23 mouse cellular contexts compared by ENCODE assay signal in genomic region chr1:105083551-105084103, GRCm38 (mm10).
A peak's percentile ranks its signal among the peaks of the same experiment; 100 is the strongest.
DNase-seq lines count a peak whose midpoint lies in the region; ATAC-seq and TF ChIP-seq lines count a peak whose summit lies in the region.
"Had no signal": no experiment of that assay in that cellular context is flagged by ENCODE, and none has a peak within 500 bp of the region (broad histone marks: within the 10 kb centered on the region; RNA-seq: fewer than 3 reads in every experiment).

No protein-coding gene starts in this region.

- no peak for TF ChIP-seq CTCF in kidney, adult 2 months (conservative IDR thresholded peaks at IDR 0.05; ENCODE audit: insufficient read depth, insufficient read length, low read depth, low read length)

- ATAC-seq in forebrain, embryonic 15.5 days (replicated peaks): no peak
- ATAC-seq: CD4-positive, CD25-positive, alpha-beta regulatory T cell, adult 4 months; intestine, postnatal 0 days had no signal

- H3K27me3 ChIP-seq in kidney, adult 2 months (replicated peaks; ENCODE audit: control insufficient read depth, insufficient read depth, low read length): no peaks in the 10 kb centered on the region
- H3K27me3 ChIP-seq in forebrain, embryonic 15.5 days: no peaks in the 10 kb centered on the region
- H3K27me3 ChIP-seq: limb, embryonic 15.5 days; megakaryocyte, embryonic 14.5 days had no signal

- no peak overlapping the region for H3K4me2 ChIP-seq in forebrain, embryonic 15.5 days (replicated peaks)
- H3K4me2 ChIP-seq: limb, embryonic 15.5 days; lung, embryonic 14.5 days had no signal

- 79% methylated on average over 6 of the region's 6 CpGs for WGBS in kidney, adult 2 months
- 52% methylated on average over 6 of the region's 6 CpGs for WGBS in forebrain, embryonic 15.5 days

- no peak for TF ChIP-seq POLR2A in kidney, adult 2 months (IDR thresholded peaks at IDR 0.05; ENCODE audit: low read depth, low read length)

- H3K27ac ChIP-seq in kidney, adult 2 months (ENCODE audit: insufficient read depth, low read depth, low read length): peak overlapping the region; percentile 59; the same call in 1 of the 2 replicates
- H3K27ac ChIP-seq in forebrain, embryonic 15.5 days (replicated peaks): no peak overlapping the region
- H3K27ac ChIP-seq: heart, embryonic 10.5 days; hindbrain, embryonic 10.5 days; limb, embryonic 15.5 days; liver, embryonic 14.5 days had no signal

- no peaks in the 10 kb centered on the region for H3K36me3 ChIP-seq in kidney, adult 2 months (ENCODE audit: control insufficient read depth, insufficient read depth, low read length)
- no peaks in the 10 kb centered on the region for H3K36me3 ChIP-seq in forebrain, embryonic 15.5 days
- H3K36me3 ChIP-seq: heart, embryonic 10.5 days; hindbrain, embryonic 10.5 days; limb, embryonic 15.5 days had no signal

- H3K4me1 ChIP-seq in kidney, adult 2 months (ENCODE audit: control insufficient read depth, insufficient read depth, low read length): peaks cover 5% of the 10 kb centered on the region; the same call in 1 of the 2 replicates
- H3K4me1 ChIP-seq in forebrain, embryonic 15.5 days: no peaks in the 10 kb centered on the region
- H3K4me1 ChIP-seq: heart, embryonic 10.5 days; hindbrain, embryonic 10.5 days; megakaryocyte, embryonic 14.5 days had no signal

- H3K4me3 ChIP-seq in kidney, adult 2 months (ENCODE audit: insufficient read depth, low read depth, low read length): no peak overlapping the region
- no peak overlapping the region for H3K4me3 ChIP-seq in forebrain, embryonic 15.5 days
- H3K4me3 ChIP-seq: heart, embryonic 10.5 days; hindbrain, embryonic 10.5 days; limb, embryonic 15.5 days; megakaryocyte, embryonic 14.5 days had no signal

- no peak for DNase-seq in kidney, adult 2 months
- DNase-seq in kidney, adult 8-10 months: no peak
- DNase-seq in R1 (ENCODE audit: low read depth, low spot score): peak; percentile 2
- DNase-seq in embryo, embryonic 10.5 days (ENCODE audit: low spot score): peak; percentile 9
- peak; percentile 51 for DNase-seq in forelimb bud, embryonic 11.5 days (ENCODE audit: low read depth, low spot score)
- DNase-seq in lung, postnatal 14 days: no peak
- no peak for DNase-seq in layer of hippocampus, adult 9-11 months
- DNase-seq: adrenal gland, postnatal 25 days; cerebellum, adult 11 months; cerebellum, adult 9-11 months; kidney, postnatal 10 days; lung, embryonic 14.5 days; lung, postnatal 36 days; right cerebral cortex, postnatal 4 days; thymus, postnatal 25 days had no signal

- H3K9ac ChIP-seq in forebrain, embryonic 15.5 days (replicated peaks): no peak overlapping the region
- H3K9ac ChIP-seq: limb, embryonic 15.5 days; liver, embryonic 14.5 days; lung, embryonic 14.5 days had no signal

- no peaks in the 10 kb centered on the region for H3K9me3 ChIP-seq in forebrain, embryonic 15.5 days
- H3K9me3 ChIP-seq: heart, embryonic 10.5 days; hindbrain, embryonic 10.5 days; limb, embryonic 15.5 days had no signal

Comparison
In these comparisons a context has a peak if more than half of its experiments do, and no peak if none do; other contexts are left out.
1. DNase-seq: peak in R1 (single experiment), embryo, embryonic 10.5 days (single experiment) and forelimb bud, embryonic 11.5 days (single experiment); none in kidney, adult 2 months (single experiment), kidney, adult 8-10 months (0 of 2), lung, postnatal 14 days (single experiment) and layer of hippocampus, adult 9-11 months (single experiment).